Mouse (Mus musculus) midbrain, embryonic 15.5 days (tissue): ENCODE data around the gene Pde10a. TPM values are rescaled to one million over a fixed set of nuclear protein-coding genes. Genes with fewer than 3 reads are reported as not detected.

Experiments
- ATAC-seq: fragments of 200-750 bp; cut with Nextera tagmentation; replicated peaks from 2 replicates; pipeline ENCODE4 v1.8.0; 2017; ENCODE audit warnings: moderate TSS enrichment
- H3K27ac ChIP-seq: fragments of 300-500 bp; sonication (generic); 2 replicates; pipeline ENCODE4 v1.5.1; 2015; ENCODE audit warnings: mild to moderate bottlenecking, inconsistent platforms
- H3K27me3 ChIP-seq: fragments of 300-500 bp; sonication (generic); replicated peaks from 2 replicates; pipeline ENCODE4 v1.6.1; 2015; ENCODE audit warnings: inconsistent platforms
- H3K36me3 ChIP-seq: fragments of 300-500 bp; sonication (generic); replicated peaks from 2 replicates; pipeline ENCODE4 v1.6.1; 2015; ENCODE audit warnings: inconsistent platforms
- H3K4me1 ChIP-seq: fragments of 300-500 bp; sonication (generic); 2 replicates; pipeline ENCODE4 v1.6.1; 2015; ENCODE audit warnings: inconsistent platforms
- H3K4me2 ChIP-seq: fragments of 300-500 bp; sonication (generic); 2 replicates; pipeline ENCODE4 v1.6.1; 2015; ENCODE audit warnings: inconsistent platforms, mild to moderate bottlenecking, moderate library complexity
- H3K4me3 ChIP-seq: fragments of 300-500 bp; sonication (generic); 2 replicates; pipeline ENCODE4 v1.5.1; 2015; ENCODE audit warnings: mild to moderate bottlenecking, inconsistent platforms
- H3K9ac ChIP-seq: fragments of 300-500 bp; sonication (generic); 2 replicates; pipeline ENCODE4 v1.6.1; 2015; ENCODE audit warnings: mild to moderate bottlenecking, inconsistent platforms
- H3K9me3 ChIP-seq: fragments of 300-500 bp; sonication (generic); 2 replicates; pipeline ENCODE4 v1.6.1; 2016; ENCODE audit warnings: inconsistent platforms
- whole genome bisulfite sequencing: fragments of 180-500 bp; shearing (Covaris S2); methylation state at CpG from one replicate; pipeline ENCODE4 v1.1.7; 2015; ENCODE audit warnings: mixed read lengths; 5-methylcytosine and 5-hydroxymethylcytosine counted together
- polyA plus RNA-seq: library from polyadenylated mRNA; unstranded; fragments of >200 nt; fragmentation: Nextera tagmentation; extraction: Ambion mirVana; gene quantifications from 2 replicates; pipeline ENCODE4 v1.2.1, GENCODE M21; 2015

The Pde10a gene
- polyA plus RNA-seq, 1 experiment from 2014 or later = 17.3 TPM

DNA sequence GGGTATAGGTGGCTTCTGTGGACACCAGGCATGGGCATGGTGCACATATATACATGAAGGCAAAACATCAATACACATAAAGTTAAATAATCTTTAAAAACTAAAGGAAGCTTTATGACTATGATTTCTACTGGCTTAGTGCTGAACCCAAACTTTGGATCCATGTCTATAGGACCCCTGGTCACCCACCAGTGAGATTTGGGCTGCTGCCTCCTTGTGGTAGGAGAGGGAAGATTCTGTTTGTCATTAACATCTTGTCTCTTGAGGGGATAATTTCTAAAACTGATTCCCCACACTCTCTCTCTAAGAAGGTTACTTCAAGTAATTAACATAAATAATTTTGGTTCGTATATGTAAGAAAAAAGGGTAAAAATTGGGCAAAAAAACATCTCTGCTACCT lies 220.2 kb downstream of the Pde10a start:
- Histone ChIP-seq H3K27ac (no peak overlapping the region), H3K9me3 (no peaks in the 10 kb centered on the region), H3K36me3 (no peaks in the 10 kb centered on the region), H3K4me1 (no peaks in the 10 kb centered on the region), H3K9ac (no peak overlapping the region), H3K4me3 (no peak overlapping the region), H3K27me3 (no peaks in the 10 kb centered on the region), H3K4me2 (no peak overlapping the region)
- 70% methylated on average over 1 of the region's 1 CpGs for WGBS
- ATAC-seq = no peak

DNA sequence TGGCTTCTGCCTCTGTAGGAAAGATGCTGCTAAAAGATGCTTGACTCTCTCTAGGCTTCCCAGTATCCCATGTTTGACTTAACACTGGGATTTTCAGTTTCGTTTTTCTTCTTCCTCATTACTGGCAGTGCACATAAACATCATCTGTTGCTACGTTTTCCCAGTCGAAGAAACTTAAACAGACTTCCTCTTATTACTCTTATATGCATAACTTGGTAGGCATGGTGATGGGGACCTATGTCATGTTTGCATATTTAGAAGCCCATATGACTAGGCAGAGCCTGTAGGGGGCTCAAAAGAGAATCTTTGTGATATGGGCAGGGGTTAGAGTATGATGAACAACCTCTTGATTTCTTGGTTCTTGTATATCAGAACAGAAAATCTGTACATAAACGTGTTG lies 224.3 kb downstream of the Pde10a start:
- WGBS = 85% methylated on average over 4 of the region's 4 CpGs
- no peak overlapping the region for H3K4me2 ChIP-seq

DNA sequence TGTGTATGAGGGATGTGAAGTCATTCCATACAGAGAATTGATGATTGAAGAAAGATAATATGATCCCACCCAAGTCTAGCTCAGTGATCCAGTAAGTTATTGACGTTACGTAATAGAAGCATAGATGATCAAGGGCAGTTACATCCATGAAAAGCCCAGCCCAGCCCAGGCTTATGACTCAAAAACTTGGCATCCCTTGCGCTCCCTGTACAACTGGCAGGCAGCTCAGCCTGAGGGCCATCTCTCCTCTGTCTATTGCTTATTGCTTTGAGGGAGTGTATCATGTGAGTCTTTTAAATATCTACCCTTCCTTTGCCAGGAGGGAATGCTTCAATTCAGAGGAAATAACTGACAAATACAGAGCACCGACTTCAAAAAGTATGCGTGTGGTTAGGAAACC lies 232.4 kb downstream of the Pde10a start:
- WGBS = 92% methylated on average over 5 of the region's 5 CpGs
- no peak overlapping the region for H3K4me3 ChIP-seq
- H3K36me3 ChIP-seq = no peaks in the 10 kb centered on the region
- H3K27me3 ChIP-seq = no peaks in the 10 kb centered on the region
- no peak overlapping the region for H3K27ac ChIP-seq
- H3K9ac ChIP-seq = no peak overlapping the region
- ATAC-seq = no peak
- no peaks in the 10 kb centered on the region for H3K9me3 ChIP-seq
- no peak overlapping the region for H3K4me2 ChIP-seq
- H3K4me1 ChIP-seq = no peaks in the 10 kb centered on the region

More for the DNA sequence above, 224.3 kb downstream of the Pde10a start:
- Histone ChIP-seq H3K4me3 (no peak overlapping the region), H3K9me3 (no peaks in the 10 kb centered on the region), H3K36me3 (no peaks in the 10 kb centered on the region), H3K9ac (no peak overlapping the region), H3K27me3 (no peaks in the 10 kb centered on the region), H3K4me1 (no peaks in the 10 kb centered on the region), H3K27ac (no peak overlapping the region)
- ATAC-seq = no peak

DNA sequence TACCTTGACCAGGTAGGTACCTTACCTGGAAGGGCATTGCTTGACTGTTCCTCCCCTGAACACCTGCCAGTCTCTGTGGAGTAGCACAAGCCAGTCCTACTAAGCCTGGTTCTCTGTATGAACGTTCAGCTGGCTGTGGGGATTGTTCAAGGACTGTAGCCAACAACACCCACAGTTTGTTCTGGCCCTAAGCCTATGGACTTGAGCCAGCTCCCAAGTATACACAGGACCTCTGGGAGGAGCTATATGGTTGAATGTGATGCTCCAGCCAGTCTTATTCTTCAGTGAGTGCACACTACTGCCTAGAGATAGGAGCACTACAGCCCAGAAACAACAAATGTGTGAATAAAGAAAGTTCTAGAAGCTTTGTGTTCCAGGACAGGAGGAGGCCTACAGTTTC lies 238.1 kb downstream of the Pde10a start:
- no peaks in the 10 kb centered on the region for H3K27me3 ChIP-seq
- H3K36me3 ChIP-seq = no peaks in the 10 kb centered on the region

DNA sequence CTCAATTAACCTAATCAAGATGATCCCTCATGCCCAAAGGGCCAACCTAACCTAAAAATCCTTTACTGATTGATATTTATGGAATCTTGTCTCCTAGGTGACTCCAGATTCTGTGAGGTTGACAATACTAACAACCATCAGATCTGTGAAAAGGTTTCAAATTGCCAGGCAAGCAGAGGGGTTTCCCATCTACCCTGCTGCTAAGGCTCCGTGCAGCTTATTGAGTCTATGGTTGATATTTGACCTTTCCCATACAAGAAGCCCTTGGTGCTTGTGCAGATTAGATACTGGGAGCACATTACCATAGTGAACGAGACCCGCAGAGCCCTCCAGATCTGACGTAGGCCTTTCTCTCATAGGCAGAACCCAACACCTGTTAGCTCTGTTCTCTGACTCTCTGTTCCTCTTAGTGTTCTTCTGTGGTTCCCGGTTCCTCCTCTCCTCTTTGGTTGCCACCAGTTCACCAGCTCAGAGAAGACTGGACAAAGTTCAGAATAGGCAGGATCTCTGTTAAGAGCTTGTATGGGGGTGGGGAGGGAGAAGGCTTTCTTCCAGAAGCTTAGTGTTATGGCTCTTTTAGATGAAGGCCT lies 240.9 kb downstream of the Pde10a start:
- no peaks in the 10 kb centered on the region for H3K36me3 ChIP-seq
- H3K9ac ChIP-seq = no peak overlapping the region
- no peak overlapping the region for H3K27ac ChIP-seq
- H3K4me3 ChIP-seq = no peak overlapping the region
- H3K4me1 ChIP-seq = no peaks in the 10 kb centered on the region
- H3K27me3 ChIP-seq = no peaks in the 10 kb centered on the region
- H3K4me2 ChIP-seq = no peak overlapping the region
- 86% methylated on average over 5 of the region's 5 CpGs for WGBS
- no peak for ATAC-seq
- H3K9me3 ChIP-seq = no peaks in the 10 kb centered on the region

More for the DNA sequence above, 238.1 kb downstream of the Pde10a start:
- H3K27ac ChIP-seq = no peak overlapping the region
- no peaks in the 10 kb centered on the region for H3K9me3 ChIP-seq
- WGBS = 53% methylated on average over 1 of the region's 1 CpGs
- no peak for ATAC-seq
- H3K9ac ChIP-seq = no peak overlapping the region
- H3K4me3 ChIP-seq = no peak overlapping the region
- H3K4me1 ChIP-seq = no peaks in the 10 kb centered on the region
- H3K4me2 ChIP-seq = no peak overlapping the region

DNA sequence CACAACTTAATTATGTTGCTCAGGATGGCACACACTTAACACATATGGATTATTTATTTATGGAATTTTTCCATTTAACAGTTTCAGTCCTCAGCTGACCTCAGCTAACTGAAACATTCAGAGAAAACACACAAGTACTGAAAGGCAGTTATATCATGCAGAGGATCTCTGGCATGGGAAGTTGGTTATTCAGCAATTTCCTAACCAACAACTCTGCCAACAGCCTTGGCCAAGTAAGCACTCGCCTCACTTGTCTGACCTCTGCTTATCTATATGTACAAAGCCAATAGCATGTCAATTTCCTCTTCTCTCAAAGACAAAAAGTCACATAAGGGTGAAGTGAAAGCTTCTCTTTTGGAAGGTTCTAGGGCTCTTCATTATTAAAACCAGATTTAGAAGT lies 244.0 kb downstream of the Pde10a start:
- Histone ChIP-seq H3K9me3 (no peaks in the 10 kb centered on the region), H3K4me2 (no peak overlapping the region), H3K4me1 (no peaks in the 10 kb centered on the region), H3K4me3 (no peak overlapping the region), H3K36me3 (no peaks in the 10 kb centered on the region), H3K27me3 (no peaks in the 10 kb centered on the region), H3K9ac (no peak overlapping the region), H3K27ac (no peak overlapping the region)
- no peak for ATAC-seq
- 90% methylated on average over 1 of the region's 1 CpGs for WGBS

DNA sequence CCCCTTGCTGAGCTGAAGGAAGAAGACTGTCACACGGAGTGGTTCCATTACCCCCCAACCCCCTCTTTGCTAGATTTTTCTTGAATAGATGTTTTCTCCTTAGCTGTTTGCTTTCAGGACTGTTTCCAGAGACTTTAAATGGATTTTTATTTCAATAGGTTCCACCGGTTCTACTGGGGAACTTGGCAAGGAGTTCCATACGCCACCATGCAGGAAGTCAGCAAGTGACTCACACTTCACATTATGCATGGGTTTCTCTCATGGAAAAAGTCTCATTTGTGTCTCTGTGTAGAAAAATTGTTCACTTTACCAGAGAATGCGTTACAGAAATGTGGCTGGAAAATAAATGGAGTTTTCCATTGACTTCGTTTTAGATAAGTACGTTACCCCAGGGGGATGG lies 248.2 kb downstream of the Pde10a start:
- WGBS = 84% methylated on average over 6 of the region's 6 CpGs
- Histone ChIP-seq H3K27me3 (no peaks in the 10 kb centered on the region), H3K9ac (no peak overlapping the region), H3K4me3 (no peak overlapping the region), H3K4me1 (no peaks in the 10 kb centered on the region), H3K4me2 (no peak overlapping the region), H3K36me3 (no peaks in the 10 kb centered on the region), H3K27ac (no peak overlapping the region), H3K9me3 (no peaks in the 10 kb centered on the region)
- ATAC-seq = no peak

DNA sequence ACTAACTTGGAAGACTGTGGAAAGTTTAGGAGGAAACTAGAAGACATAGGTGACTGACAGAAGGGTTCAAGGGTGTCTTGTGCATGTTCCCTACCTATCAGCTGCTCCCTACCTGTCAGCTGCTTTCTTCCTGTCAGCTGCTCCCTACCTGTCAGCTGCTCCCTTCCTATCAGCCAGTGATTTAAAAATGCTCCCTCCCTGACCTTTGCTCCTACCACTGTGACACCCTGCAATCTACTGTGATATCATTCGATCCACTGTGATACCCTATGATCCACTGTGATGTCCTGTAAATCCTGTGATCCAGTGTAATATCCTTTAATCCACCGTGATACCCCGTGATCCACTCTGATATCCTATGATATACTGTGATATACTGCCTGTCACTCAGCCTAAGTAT lies 249.1 kb downstream of the Pde10a start:
- H3K4me3 ChIP-seq = no peak overlapping the region
- WGBS = 83% methylated on average over 3 of the region's 3 CpGs
- no peaks in the 10 kb centered on the region for H3K27me3 ChIP-seq
- H3K4me1 ChIP-seq = no peaks in the 10 kb centered on the region
- no peaks in the 10 kb centered on the region for H3K9me3 ChIP-seq
- ATAC-seq = no peak
- H3K27ac ChIP-seq = no peak overlapping the region
- no peaks in the 10 kb centered on the region for H3K36me3 ChIP-seq
- H3K9ac ChIP-seq = no peak overlapping the region
- no peak overlapping the region for H3K4me2 ChIP-seq

DNA sequence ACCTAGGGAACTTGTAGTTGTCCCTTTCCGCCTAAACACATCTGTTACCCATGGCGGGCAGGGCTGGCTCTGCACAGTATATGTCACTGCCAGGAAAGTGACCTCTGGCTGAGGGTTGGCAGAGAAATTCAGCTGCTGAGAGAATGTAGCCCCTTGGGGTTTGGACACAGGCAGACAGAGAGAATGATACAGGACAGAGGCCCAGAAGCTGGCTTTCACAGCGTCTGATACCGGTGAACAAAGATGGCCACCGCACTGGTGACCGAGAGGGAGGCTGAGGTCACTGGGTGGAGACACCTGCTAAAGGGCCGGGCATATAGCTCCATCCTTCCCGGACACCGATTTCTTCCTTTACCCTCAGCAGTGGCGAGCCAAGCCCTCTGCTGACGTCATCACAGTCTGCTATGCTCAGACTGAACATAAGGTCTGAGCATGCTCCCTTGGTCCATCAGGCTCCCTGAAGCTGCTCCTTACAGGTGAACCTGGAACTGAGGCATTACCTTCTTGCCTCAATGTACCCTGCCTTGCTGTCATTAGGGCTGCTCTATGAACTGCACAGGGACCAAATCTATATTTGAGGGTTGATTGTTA lies 250.5 kb downstream of the Pde10a start:
- H3K9ac ChIP-seq = no peak overlapping the region
- H3K4me1 ChIP-seq = no peaks in the 10 kb centered on the region
- no peak overlapping the region for H3K27ac ChIP-seq
- H3K27me3 ChIP-seq = no peaks in the 10 kb centered on the region
- no peak overlapping the region for H3K4me3 ChIP-seq
- no peaks in the 10 kb centered on the region for H3K36me3 ChIP-seq
- no peaks in the 10 kb centered on the region for H3K9me3 ChIP-seq
- no peak for ATAC-seq
- WGBS = 84% methylated on average over 11 of the region's 11 CpGs
- no peak overlapping the region for H3K4me2 ChIP-seq

DNA sequence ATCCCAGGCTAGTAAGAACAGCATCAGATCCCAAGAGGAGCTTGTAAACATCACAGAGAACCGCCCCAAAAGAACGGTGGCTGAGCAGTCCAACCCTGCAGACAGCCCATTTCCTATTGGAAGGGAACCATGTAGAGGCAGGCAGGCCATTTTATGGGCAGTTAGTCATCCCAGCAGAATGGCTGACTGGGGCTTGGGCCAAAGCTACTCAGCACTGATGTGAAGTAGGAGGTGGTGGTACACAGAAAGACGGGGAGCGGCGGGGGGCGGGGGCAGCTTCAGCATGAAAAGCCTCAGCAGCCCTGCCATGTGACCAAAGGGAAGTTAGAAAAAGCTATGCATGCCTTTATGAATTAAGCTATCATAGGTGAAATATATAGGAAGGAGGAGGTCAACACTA lies 252.5 kb downstream of the Pde10a start:
- H3K9me3 ChIP-seq = no peaks in the 10 kb centered on the region
- ATAC-seq = no peak
- no peaks in the 10 kb centered on the region for H3K4me1 ChIP-seq
- H3K27me3 ChIP-seq = no peaks in the 10 kb centered on the region
- no peak overlapping the region for H3K4me3 ChIP-seq
- no peak overlapping the region for H3K4me2 ChIP-seq
- no peak overlapping the region for H3K27ac ChIP-seq
- no peaks in the 10 kb centered on the region for H3K36me3 ChIP-seq
- WGBS = 90% methylated on average over 6 of the region's 6 CpGs
- no peak overlapping the region for H3K9ac ChIP-seq

DNA sequence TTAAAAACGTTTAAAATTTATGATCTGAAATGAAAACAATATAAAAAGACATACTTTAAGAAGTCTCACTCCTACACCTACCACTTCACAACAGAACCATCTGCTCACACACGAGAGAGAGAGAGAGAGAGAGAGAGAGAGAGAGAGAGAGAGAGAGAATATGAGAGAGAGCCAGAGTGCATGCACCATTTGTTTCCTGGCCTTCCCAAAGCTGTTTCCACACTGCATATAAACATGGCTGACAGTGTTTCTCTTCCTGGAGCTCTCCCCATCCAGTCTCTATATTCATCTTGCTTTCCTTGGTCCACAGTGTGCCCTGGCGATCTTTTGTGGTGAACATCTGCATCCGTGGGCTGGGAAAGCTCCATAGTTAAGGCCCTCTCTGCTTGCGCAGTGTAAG lies 253.7 kb downstream of the Pde10a start:
- no peak overlapping the region for H3K4me3 ChIP-seq
- no peak overlapping the region for H3K27ac ChIP-seq
- H3K9me3 ChIP-seq = no peaks in the 10 kb centered on the region
- no peaks in the 10 kb centered on the region for H3K4me1 ChIP-seq
- 67% methylated on average over 5 of the region's 5 CpGs for WGBS
- H3K4me2 ChIP-seq = no peak overlapping the region
- H3K27me3 ChIP-seq = no peaks in the 10 kb centered on the region
- H3K9ac ChIP-seq = no peak overlapping the region
- no peak for ATAC-seq
- H3K36me3 ChIP-seq = no peaks in the 10 kb centered on the region

DNA sequence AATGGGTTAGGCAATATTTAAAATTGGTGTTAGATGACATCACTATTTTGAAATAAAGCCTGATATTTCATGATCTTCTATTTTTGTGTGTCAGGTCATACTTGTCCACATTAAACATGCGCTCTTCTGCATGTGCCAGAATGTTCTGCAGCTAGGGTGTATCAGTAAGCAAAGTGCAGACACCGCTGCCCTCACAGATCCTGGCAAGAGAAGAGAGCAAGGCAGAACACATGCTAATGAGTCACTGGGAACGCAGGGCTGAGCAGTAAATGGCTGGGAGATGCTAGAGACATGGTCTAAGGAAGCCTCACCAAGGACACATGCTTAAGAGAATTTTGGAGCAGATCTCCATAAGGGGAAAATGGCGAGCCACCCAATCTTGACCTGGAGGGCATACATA lies 255.3 kb downstream of the Pde10a start:
- no peaks in the 10 kb centered on the region for H3K9me3 ChIP-seq
- H3K9ac ChIP-seq = no peak overlapping the region
- WGBS = 85% methylated on average over 4 of the region's 4 CpGs
- H3K27ac ChIP-seq = no peak overlapping the region
- no peaks in the 10 kb centered on the region for H3K36me3 ChIP-seq
- no peak overlapping the region for H3K4me2 ChIP-seq
- no peak for ATAC-seq
- no peaks in the 10 kb centered on the region for H3K27me3 ChIP-seq
- H3K4me3 ChIP-seq = no peak overlapping the region
- H3K4me1 ChIP-seq = no peaks in the 10 kb centered on the region

DNA sequence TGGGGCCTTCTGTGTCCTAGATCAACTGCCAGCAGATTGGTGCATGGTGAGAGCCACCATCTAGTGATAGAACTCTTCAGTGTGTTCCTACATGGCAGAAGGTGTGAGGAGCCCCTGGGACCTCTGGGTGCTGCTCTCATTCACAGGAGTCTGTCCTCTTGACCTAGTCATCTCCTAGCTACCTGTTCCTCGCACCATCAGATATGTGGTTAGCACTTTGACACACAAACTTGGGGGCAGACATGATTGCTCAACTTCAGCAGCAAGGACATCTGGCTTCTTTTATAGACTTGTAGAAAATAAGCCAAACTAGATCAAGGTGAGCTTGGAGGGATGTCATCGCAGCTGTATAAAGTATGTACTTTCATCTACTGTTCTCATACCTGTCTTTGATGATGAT lies 255.9 kb downstream of the Pde10a start:
- Histone ChIP-seq H3K4me1 (no peaks in the 10 kb centered on the region), H3K27me3 (no peaks in the 10 kb centered on the region), H3K4me2 (no peak overlapping the region), H3K36me3 (no peaks in the 10 kb centered on the region), H3K27ac (no peak overlapping the region), H3K9me3 (no peaks in the 10 kb centered on the region), H3K4me3 (no peak overlapping the region), H3K9ac (no peak overlapping the region)
- WGBS = 91% methylated on average over 2 of the region's 2 CpGs
- no peak for ATAC-seq
